Mouse (Mus musculus) gastrocnemius, postnatal 4 days (tissue): Measurements from ENCODE around the gene Srgap1. TPM values are rescaled to one million over a fixed set of nuclear protein-coding genes. Genes with fewer than 3 reads are reported as not detected.

Experiments used
- DNase-seq, 2 experiments: peaks; one replicate each; pipeline ENCODE4 v3.0.0; 2021 to 2022; ENCODE audit warnings: low spot score in 2 of 2, mixed read lengths in 2 of 2
- total RNA-seq, 2 experiments: library from RNA; stranded (reverse); gene quantifications; 2 replicates each; pipeline ENCODE4 v1.2.3; 2021

The Srgap1 gene
- total RNA-seq, 2 experiments from 2014 or later = 13.3 to 14.1 TPM

GRCm38 (mm10) chr10:121885512-121886218 lies 161.4 kb downstream of the Srgap1 start:
- DNase-seq = no peak

DNA sequence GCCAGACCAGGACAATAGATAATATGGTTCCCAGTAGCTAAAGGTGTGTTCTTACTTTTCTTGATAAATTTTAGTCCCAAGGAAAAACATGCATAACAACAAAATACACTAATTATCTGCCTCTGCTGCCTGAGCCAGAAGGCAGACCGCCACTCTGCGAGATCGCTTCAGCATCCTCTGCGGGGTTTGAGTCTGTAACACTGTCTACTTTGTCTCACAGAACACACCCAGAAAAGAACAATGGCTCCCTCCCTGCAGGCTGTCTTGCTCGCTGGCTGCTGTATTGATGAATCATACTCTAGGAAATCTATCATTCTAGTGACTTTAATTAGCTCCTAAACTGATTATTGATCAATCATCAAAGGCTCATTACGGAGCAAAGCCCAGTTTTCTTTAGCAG lies 164.7 kb downstream of the Srgap1 start:
- no peak for DNase-seq

- no peak for DNase-seq
These were observed 168.3 kb downstream of the Srgap1 start for GRCm38 (mm10) chr10:121878855-121879254.

DNA sequence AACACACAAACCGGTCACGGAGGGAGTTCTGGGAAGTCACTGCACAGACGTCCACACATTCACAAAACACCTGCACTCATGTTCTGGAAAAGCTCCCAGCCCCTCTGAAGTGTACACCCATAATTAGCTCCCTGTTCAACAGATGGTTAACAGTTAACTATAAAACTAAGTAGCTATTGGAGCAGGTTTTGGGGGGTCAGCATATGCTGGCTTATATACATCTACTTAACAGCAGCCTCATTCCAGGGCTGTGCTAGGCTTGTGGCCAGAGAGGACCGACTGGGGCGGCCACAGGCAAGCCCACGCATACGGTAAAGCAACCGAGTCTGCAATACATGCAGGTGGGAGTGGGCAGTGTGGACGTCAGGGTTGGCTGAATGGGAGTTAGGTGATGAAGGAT lies 169.2 kb downstream of the Srgap1 start:
- no peak for DNase-seq

DNA sequence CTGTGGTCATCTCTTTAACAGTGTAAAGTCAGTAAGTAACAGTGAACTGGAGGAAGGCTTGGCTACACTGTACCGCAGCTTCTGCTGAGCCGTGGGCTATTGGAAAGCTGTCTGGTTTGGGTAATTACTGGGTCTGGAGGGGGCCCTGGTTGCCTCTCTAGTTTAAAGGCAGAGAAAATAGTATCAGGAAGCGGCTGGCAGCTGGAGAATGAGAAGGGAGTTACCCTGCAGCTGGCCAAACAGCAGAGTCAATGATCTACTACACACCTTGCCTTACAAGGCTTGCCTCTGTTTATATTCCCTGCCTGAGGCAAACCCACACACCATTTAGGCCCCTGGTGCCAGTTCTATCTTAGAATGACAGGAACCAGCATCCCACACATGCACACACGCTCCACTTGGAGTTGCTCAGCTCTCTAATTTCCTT lies 174.0 kb downstream of the Srgap1 start:
- no peak for DNase-seq

DNA sequence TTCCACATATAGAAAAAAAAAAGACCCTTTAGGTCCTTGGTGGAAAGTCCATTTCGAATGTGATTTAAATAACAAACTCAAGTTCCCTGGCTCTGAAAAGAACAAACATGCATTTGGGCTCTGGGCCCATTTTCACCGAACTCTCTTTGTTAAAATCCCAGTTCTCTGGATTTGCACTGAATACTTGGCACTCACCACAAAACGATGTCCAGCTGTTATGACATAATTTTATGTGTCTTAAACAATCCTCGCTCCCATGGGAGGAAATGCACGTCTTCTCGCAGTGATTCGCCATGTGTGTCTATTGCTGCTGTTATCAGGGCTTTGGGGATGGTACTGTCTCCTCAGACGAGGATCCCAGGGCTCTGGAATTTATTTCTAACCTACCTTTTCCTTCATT lies 177.2 kb downstream of the Srgap1 start:
- DNase-seq = peak in 1 of 2 experiments; percentile 56

DNA sequence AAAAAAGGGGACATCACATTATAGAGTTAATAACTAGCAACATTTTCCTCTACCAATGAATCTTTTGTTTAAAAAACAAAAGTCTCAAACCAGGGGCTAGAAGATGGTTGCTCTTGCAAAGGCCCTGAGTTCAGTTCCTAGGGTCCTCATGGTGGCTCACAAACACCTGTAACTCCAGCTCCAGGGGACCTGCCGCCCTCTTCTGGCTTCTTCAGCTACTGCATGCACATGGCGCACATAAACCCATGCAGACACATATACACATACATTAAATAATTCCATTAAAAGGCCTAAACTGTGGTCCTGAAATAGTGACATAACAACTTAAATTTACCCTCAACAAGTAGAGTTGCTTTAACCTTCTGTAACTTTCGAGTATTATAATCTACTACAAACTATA lies 178.9 kb downstream of the Srgap1 start:
- no peak for DNase-seq

DNA sequence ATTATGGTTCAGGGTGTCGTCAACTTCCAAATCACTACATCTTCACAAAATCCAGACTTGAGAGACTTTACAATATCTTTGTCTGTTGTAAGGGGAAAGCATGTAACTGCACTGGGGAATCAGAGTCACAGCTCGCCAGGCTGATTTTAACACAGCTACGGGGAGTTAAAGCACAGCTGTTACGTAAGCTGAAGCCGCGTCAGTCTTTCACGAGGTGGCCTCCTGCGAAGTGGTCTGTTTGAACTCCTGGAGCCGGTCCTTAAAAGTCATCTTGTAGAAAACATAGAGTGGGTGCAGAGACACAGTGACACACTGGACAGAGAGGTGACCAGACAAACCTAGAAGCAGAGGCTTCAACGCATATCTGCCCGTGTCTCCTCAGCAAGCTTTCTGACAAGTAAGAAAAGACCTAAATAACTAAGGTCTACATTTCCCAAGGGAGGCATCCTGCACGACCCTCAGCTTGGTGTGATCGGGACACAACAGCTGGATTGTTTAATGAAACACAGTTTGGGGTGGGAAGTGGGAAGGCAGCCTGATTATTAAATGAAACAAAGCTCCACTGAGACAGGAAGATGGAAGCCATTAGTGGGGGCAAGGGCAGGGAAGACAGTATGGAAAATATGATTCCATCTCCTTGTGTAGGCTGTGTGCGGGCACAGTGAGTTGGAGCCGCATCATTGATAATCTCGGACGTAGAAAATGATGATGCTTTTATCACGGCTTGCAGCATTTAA lies 181.4 kb downstream of the Srgap1 start:
- DNase-seq = no peak

DNA sequence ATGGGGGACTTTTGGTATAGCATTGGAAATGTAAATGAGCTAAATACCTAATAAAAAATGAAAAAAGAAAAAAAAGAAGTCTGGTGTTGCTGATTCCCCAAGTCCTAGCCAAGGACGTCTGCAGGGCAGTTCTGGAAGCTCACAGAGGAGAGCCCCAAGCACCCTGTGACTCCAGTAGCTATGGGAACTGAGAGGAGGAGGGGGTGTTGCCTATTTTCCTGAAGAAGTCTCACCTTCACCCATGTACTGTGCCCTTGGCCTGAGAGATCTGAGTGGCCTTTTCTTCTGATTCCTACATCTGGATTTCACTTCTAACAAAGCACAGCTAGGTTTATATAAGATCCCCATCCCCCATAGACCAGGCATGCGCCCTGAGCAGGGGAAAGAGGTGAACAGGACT lies 186.2 kb downstream of the Srgap1 start:
- DNase-seq = no peak

- DNase-seq = no peak
These were observed 187.1 kb downstream of the Srgap1 start for GRCm38 (mm10) chr10:121859803-121860571.

DNA sequence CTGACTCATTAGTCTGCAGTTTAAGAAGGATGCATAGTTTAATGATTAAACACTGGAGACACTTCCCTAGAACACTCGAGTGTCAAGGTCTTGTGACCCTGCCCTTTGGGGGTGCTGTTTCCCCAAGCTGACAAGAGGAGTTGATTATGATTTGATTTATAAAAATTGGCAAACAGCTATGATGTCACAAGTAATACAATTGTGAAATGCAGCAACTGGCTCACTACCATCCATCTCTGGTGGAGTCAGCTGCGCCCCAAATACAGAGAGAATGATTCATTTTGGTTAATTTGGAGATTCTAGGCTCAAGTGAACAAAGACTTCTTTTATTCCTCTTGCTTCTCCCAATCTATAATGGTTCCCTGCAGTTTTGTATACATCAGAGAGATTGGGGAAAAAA lies 188.2 kb downstream of the Srgap1 start:
- no peak for DNase-seq

DNA sequence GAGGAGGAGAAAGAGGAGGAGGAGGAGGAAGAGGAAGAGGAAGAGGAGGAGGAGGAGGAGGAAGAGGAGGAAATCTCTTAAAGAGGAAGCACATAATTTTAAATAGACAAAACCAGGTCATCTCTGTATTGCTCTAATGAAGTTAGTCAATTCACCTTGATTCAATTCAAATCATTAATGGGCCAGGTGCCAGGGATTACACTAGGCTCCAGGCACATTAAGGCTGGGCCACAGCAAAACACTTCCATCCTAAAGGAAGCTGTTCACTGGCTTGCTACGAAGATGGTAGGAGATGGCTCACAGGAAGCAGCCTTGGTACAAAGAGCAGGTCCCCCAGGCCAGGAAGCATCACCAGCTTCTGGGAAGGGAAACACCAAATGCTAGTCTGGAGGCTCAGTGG lies 189.0 kb downstream of the Srgap1 start:
- no peak for DNase-seq

GRCm38 (mm10) chr10:121855863-121856446 lies 191.2 kb downstream of the Srgap1 start:
- no peak for DNase-seq

GRCm38 (mm10) chr10:121853385-121853808 lies 193.7 kb downstream of the Srgap1 start:
- no peak for DNase-seq

- no peak for DNase-seq
These were observed 197.6 kb downstream of the Srgap1 start for GRCm38 (mm10) chr10:121849496-121849895.

- DNase-seq = no peak
These were observed 201.4 kb downstream of the Srgap1 start for GRCm38 (mm10) chr10:121845677-121846076.

DNA sequence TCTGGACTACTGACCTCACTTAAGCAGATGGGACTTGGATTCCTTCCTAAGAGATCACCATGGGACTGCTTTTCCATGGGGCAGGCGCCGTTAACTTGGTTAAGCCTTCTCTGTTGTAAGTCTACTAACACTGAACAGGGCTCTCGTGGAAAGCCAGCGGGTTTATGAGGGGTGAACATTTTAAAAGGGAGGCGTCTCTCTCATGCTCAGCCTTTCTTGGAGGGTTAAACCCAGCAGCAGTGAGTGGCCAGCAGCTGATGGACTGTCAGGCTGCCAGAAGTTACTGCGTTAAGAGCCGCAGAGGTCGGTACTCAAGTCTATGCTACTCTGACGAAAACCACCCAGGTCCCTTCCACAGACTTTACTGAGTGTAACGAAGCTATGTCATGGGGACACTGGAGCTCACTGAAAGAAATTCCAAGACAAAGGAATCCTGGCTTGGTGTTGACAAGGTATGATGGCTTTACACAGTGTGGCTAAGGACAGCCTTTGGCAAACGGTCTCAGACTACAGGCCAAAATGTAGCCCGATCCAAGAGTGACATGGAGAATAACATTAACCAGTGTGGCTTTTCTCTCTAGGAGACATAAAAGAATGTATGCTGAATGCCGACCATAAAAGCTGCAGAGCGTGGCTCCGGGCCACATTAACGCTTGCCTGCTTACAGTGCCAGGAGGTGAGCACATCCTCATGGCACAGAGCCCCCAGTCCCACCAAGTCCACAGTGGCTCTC lies 209.8 kb downstream of the Srgap1 start:
- peak; percentile 43 to 74 for DNase-seq

DNA sequence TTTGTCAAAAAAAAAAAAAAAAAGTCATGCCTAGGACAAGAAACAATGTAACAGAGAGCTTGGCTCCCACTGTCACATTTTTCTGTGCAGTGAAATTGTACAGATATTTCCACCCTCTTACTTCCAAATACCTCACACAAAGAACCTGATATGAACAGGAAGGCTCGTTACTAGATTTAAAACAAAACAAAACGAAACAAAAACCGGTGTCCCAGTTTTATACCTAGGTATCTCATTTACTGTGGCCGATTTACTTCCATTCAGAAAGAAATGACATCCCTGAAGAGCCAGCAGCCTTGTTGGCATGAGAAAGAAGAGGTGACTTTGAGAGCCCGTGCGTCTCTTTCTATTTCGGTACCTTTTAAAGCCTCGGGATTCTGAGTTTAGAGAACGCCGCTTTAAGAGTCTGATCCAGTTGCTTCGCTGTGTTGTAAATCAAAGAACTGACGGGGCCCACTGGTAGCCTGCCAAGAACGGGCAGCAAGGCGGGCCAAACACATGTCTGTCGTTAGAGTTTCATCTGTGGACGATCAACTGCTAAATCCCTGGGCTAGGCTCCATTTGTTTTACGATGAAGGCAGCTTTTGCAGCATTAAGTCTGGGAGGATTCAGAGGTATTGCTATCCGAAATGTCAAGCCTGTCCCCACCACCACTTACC lies 210.5 kb downstream of the Srgap1 start:
- peak; percentile 66 to 85 for DNase-seq

DNA sequence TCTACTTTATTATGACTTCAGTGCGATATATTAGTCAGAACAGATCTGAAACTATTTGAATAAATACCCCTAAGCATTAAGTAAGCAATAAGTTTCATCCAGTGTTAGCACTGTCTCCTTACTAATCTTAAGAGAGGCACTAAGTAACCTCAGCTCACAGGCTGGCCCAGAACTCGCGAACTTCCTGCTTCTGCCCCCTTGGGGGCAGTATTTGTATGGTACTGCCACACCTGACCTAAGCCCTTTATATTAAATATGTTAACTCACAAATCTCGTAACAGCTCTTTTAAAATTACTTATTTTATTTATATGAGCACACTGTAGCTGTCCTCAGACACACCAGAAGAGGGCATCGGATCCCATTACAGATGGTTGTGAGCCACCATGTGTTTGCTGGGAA lies 213.7 kb downstream of the Srgap1 start:
- DNase-seq = no peak
